Mouse (Mus musculus) liver, adult (tissue): ENCODE data around the gene Dag1.

Source experiments
- GATA4 ChIP-seq: IDR thresholded peaks from 2 replicates; pipeline ENCODE4 v1.6.1; 2014; ENCODE audit warnings: mild to moderate bottlenecking, low read length; ENCODE audit not compliant: insufficient replicate concordance

Dag1 gene

GRCm38 (mm10) chr9:108280071-108280828 is 16.5 kb upstream of the Dag1 start:
- TF ChIP-seq GATA4: no peak; the same call in 1 of the 2 replicates

- no peak for TF ChIP-seq GATA4
Measured at GRCm38 (mm10) chr9:108278697-108279450, 15.1 kb upstream of the Dag1 start.

GRCm38 (mm10) chr9:108275331-108275659 is 11.5 kb upstream of the Dag1 start:
- no peak for TF ChIP-seq GATA4

GRCm38 (mm10) chr9:108274476-108275330 is 10.9 kb upstream of the Dag1 start:
- peak; percentile 18; the same call in 1 of the 2 replicates for TF ChIP-seq GATA4

GRCm38 (mm10) chr9:108273485-108273884 is 9.7 kb upstream of the Dag1 start:
- TF ChIP-seq GATA4: no peak

GRCm38 (mm10) chr9:108272691-108273090 is 8.9 kb upstream of the Dag1 start:
- TF ChIP-seq GATA4: no peak

- no peak for TF ChIP-seq GATA4
Measured at GRCm38 (mm10) chr9:108271941-108272340, 8.2 kb upstream of the Dag1 start.

GRCm38 (mm10) chr9:108267691-108268090 is 3.9 kb upstream of the Dag1 start:
- peak; percentile 52; the same call in 1 of the 2 replicates for TF ChIP-seq GATA4

GRCm38 (mm10) chr9:108266261-108266935 is 2.6 kb upstream of the Dag1 start:
- TF ChIP-seq GATA4: no peak

GRCm38 (mm10) chr9:108264191-108264921 is 598 bp upstream of the Dag1 start:
- TF ChIP-seq GATA4: no peak

- no peak for TF ChIP-seq GATA4
Measured at GRCm38 (mm10) chr9:108263131-108263681, 552 bp downstream of the Dag1 start.

- no peak for TF ChIP-seq GATA4
Measured at GRCm38 (mm10) chr9:108262494-108263049, 1.2 kb downstream of the Dag1 start.

GRCm38 (mm10) chr9:108261865-108262264 is 1.9 kb downstream of the Dag1 start:
- TF ChIP-seq GATA4: no peak

- TF ChIP-seq GATA4: no peak
Measured at GRCm38 (mm10) chr9:108260526-108260925, 3.2 kb downstream of the Dag1 start.
